Mouse (Mus musculus) regulatory T cell (primary cell): ENCODE results near the gene Trit1.

ENCODE experiments used
- in situ Hi-C: fragments of 300-600 bp; cut with MboI, MseI; formaldehyde crosslinking; loops from one replicate; pipeline ENCODE4 v1.15.1; 2025; ENCODE audit warnings: high pct_unique_total_duplicates

The Trit1 gene

DNA sequence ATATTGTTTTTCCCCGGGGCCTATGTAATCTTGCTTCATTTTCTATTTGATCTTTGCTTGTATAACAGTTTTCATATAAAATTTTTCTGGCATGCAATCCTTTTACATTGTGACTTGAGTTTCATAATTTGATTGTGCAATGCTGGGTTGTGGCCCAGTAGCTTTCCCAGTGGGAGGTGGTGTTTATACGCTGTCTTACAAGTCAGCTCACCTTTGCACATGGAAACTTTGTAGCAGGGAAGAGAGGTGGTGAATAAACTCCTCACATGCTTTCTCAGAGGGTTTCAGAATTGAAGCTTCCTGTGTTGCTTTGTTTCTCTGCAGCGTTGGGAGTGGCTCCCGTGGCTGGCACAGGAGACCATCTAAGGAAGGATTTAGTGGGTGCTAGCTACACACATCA lies 28.4 kb downstream of the Trit1 start:
- in situ Hi-C loops, result no loop called here

DNA sequence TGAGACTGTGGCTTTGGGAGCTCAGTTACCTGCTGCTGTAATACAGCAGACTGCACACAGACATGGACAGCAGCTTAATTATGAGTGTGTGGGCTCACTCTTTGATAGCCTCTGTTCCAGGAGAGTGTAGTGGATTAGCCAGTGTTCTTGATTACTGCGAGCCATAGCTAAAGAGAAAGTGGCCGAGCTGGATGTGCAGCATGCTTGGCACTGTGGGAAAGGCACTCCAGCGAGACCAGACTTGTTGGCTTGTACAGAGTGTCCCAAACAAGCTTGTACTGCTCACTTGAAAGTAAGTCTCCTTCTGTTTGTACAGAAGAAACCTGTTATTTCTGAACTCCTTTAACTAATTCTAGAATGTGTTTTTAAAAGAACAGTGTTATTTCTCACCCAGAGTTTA lies 29.9 kb downstream of the Trit1 start:
- in situ Hi-C loops, result no loop called here

DNA sequence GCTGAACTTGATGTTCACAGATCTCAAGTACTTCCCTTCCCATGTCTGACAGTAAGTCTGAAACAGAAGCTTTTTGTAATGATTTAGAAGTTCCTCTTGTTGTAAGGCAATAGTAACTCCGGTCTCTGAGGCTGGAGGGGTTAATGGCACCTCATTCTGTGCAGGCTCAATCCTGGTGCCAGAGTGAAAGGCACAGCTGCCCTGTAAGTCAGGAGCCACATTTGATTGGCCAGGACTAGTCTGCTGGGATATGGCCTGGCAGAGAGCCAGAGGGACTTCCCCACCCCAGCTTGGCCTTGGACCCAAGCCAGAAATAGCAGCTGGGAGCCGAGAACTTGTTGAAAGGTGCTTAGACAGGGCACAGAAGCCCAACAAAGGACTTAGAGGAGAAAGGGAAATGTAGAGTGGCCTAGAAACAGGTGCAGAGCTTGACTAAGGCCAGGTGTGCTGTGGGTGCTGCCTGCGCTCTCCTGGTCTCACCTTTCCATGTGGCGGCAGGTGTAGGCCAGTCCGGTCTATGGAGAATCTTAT lies 34.3 kb downstream of the Trit1 start:
- in situ Hi-C loops, result no loop called here

DNA sequence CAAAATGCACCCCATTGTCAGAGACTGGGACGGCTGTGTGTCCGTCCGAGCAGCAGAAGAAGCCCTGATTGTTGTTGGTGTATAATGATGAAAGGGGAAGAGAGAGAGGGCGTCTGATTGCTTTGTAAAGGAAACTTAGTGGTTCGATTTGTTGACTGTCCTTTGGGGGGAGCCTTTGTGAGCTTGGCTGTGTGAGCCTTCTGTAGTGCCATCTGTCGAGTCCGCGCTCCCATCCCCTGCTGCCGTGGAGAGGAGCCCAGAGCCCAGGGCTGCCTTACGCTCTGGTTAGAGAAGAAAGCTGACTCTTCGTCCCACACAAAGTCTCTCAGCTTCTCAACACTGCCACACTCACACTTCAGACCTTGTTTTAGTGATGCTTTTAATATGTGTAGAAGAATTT lies 36.8 kb downstream of the Trit1 start:
- in situ Hi-C loops, result no loop called here

DNA sequence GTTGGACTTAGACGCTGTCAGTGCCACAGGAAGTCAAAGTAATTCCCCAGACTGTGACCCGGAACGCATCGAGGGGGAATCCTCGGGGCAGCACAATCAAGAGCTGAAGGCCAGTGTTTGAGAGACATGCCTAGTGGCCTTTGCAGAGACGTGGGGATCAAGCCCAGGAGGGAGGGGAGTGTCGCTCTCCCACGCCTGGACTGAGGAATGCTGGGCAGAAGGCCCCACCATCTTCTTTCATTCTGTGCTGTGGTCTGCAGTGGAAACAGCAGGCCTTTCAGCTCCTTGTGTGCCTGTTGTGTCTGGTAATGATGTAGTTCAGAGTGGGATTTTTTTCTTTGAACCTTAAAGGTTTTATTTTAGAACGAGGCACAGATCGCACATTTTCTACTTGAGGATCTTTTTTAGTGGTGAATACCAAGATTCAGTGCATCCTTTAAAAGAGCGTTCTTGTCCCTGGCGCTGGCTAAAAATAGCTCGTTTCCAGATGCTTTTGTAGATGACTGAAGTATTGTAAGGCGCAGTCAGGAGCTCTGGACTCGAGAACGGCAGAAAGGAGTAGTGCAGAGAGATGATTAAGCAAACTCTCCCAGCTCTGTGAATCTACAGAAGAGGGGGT lies 37.9 kb downstream of the Trit1 start:
- in situ Hi-C loops, result no loop called here

DNA sequence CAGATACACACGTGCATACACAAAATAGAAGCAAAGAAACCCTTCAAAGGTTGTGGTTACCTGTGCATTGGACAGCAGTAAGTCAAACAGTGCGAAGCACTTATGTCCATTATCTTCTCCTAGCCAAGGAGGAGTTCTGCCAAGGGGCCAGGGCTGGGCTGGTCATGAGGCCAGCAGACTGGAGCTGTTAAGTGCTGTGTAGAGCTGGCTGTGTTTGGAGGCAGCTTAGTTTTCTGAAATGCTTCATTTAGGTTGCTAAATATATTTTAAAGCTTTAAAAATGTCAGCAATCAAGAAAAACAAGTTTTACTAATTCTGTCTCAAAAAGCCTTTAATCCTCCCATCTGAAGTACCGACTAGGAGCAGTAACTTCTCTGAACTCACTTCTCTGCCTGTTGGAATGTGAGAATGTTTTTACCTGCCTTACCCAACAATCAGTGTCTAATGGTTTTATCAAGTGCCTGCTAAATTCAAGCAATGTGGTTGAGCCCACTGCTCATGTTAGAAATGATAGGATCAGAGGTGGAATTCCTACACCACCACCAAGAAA lies 40.2 kb downstream of the Trit1 start:
- in situ Hi-C loops, result no loop called here

DNA sequence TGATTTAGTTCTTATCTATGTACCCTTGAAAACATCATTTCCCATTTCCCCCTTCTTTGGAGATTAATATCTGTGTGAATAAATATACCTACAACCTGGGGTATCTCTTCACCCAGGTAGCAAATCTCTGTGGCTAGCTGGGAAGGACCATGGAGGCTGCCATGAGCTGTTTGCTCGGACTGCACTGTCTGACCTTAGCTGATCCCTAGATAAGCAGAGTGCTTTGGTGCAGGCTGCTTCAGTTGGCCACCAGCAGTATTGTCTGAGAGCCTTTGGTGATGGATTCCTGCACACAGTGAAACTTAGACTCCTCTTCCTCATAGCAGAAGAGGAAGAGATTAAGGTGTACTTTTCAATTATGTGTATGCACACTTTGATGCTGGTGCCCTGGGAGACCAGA lies 41.6 kb downstream of the Trit1 start:
- in situ Hi-C loops, result no loop called here

DNA sequence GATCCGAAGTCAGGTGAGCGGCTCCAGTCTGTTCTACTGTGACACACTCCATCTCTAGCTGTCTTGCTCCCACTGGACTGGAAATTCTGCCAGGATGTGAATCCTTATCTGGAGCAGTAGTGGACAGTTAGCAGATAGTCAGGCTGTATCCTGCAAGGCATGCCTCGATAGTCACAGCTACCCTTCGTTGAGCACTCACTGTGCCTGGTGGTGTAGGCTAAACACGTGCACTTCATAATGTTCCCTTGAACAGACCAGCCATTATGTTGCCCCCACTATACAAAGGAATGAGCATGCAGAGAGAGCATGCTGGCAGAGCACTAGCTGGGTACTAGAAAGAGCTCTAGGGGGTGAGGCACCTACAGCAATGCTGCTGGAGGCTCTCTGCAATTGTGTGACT lies 45.3 kb downstream of the Trit1 start:
- in situ Hi-C loops, result no loop called here

DNA sequence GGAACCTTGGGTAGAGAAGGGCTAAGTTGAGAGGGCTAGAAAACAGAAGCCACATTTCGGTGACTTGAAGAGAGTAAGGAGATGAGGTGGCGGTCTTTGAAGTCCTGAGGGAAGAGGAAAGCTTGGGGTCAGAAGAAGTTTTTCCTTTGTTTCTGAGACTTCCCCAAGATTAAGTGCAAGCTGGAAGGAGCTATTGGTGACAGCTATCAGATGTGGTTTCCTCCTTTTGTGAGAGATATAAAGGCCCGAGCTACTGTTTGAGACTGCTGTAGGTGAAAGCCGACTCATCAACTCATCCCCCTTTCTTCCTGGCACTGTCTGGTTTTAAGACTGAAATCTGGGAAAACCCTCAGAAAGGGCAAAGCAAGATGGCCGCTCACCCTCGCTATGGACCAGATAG lies 52.2 kb downstream of the Trit1 start:
- in situ Hi-C loops, result no loop called here

DNA sequence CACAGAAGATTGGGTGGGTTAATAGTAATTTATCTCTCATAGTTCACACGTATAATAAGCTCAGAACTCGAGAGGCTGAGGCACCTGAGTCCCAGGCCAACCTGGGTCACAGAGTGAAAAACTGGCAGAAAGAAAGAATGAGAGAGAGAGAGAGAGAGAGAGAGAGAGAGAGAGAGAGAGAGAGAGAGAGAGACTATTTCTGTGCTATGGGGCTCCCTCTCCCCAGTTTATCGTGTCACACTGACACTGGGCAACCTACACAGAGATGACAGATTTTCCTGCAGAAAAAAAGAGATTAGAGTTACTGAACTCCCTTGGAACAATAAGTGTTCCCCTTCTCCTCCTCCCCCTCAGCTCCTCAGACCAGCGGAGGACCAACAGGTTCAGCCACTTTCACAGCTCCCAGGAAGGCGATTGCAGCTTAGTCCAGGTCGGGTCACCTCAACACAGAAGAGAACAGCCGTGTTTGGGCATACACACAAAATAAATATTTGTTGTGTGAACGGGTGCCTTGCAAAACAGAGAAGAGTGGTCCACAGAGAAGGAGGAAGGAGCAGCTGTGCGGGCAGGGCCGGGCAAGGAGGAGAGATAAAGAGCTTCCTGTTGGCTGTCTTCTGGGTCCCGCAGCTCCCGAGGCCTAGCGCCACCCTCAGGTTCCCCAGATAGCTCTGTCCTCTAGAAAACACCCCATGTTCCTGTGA lies 55.0 kb downstream of the Trit1 start:
- in situ Hi-C loops, result no loop called here

DNA sequence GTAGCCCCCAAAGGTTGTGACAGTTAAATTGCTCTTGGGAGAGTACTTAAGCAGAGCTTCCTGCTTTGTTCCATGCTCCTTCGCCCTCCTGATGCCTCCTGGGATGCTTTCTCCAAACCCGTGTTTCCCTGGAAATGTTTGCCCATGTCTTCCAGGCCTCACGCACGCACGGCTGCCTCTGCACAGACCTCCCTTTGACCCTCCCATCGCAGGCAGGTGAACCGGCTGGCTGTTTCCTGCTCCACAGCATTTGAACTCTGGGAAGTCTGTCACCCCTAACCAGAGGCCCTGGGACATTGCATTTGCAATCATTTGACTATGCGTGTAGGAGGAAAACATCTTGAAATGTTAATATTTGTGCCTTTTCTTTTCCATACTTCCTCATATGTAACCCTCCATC lies 60.5 kb downstream of the Trit1 start:
- in situ Hi-C loops, result no loop called here

DNA sequence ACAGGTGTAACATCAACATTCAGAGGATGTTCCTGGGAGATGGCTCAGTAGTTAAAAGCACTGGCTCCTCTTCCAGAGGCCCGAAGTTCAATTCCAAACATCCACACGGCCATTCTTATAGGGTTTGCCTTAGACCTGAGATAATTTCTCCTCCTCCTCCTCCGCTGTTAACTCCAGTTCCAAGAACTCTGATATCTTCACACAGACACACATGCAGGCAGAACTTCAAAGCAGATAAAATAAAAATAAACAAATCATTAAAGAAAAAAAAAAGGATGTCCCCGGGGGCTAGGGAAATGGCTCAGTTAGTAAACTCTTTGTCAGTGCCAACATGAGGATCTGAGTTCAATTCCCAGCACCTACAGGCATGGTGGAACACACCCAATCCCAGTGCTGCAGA lies 61.8 kb downstream of the Trit1 start:
- in situ Hi-C loops, result no loop called here

DNA sequence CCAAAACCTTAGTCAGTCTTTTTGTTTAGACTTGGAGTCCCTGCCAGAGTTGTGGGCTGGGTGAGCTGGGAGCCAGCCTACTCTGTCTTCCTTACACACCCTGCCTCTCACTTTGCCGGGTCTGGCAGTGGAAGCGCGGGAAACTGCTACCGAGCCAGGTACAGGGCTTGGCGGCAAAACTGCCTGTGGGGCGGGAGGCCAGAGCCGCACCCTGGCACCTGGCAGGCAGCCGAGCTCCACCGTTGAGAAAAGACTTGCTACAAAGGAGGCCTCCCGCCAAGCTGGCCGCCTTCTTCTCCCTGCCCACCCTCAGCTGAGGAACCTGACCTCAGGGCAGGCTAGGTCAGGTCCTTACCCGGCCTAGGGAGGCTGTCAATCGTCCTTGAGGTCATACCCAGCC lies 64.4 kb downstream of the Trit1 start:
- in situ Hi-C loops, result loop anchor here (5.0 kb wide), 3 partner anchors 83 to 273 kb away; partner anchors contain the start of gene Mycl

DNA sequence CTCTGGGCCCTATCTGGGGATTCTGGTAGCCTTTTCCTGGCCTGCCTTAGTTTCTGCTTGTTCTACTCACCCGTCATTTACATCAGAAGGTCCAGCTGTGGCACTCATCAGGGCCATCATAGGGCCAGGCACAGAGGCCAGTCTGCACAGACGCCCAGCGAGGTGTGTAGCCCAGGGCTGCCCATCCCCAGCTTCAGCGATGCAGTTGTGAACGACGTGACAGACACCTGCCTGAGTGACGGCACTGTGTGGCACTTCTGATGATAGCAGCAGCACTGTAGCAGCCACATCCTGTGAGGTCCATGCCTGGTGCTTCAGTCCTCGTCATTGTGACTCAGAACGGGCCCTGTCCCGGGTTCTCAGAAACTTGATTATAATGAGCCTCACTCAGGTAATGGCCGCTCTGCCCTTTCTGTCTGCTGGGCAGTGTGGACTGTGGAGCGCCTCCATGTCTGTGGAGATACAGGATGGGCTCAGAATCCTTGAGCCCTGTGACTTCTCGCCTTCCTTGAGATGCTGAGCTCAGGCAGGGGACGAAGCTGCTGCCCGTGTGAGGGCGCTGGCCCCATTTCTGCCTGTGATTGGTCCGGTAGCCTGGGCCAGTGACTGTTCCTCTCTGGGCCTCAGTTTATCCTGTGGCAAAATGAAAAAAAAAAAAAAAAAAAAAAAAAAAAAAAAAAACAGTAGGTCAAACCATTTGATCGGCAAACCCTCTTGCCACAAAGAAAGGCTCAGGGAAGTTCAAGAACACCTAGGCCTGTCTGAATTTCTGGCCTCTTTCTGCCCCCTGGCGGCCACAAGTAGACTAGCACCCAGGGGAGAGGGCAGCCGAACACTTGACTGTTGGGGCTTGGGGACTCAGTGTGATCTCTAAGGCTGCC lies 66.1 kb downstream of the Trit1 start:
- in situ Hi-C loops, result loop anchor here (5.0 kb wide), 3 partner anchors 85 to 275 kb away; partner anchors contain the start of gene Mycl

DNA sequence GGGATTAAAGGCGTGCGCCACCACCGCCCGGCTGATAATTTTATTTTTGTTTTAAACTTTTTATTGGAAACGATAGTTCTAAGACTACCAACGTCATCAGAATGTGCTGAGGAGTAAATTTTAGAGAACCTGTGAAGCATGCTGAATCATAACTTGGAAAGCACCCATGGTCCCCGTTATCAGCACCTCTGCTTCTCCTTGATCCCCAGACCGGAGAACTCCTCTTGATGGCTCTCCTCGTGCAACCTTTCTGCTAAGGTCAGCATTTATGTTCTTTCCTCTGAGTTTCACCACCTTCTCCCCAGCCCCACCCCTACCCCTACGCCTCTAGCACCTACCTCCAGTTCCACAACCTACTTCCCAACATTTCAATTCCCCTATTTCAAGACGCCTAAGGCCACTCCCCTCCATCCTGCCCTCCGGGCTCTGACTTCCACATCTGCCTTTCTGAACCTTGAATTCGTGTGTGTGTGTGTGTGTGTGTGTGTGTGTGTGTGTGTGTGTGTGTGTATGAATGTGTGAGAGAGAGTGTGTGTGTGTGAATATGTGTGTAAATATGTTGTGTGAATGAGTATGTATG lies 67.0 kb downstream of the Trit1 start:
- in situ Hi-C loops, result loop anchor here (5.0 kb wide), 3 partner anchors 86 to 276 kb away; partner anchors contain the start of gene Mycl

DNA sequence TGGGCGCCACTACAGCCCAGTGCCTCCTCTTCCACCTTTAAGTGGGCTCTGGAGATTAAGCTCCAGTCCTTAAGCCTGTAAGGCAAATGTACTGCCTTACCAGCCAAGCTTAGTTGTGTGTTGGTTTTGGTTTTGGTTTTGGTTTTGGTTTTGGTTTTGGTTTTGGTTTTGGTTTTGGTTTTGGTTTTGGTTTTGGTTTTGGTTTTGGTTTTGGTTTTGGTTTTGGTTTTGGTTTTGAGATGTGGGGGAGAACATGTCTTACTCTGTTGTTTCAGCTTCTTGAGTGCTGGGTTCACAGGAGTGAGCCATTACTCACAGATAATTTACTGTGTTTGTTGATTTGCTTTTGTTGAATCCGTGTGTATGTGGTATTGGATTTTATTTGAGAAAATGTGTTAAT lies 68.9 kb downstream of the Trit1 start:
- in situ Hi-C loops, result no loop called here

DNA sequence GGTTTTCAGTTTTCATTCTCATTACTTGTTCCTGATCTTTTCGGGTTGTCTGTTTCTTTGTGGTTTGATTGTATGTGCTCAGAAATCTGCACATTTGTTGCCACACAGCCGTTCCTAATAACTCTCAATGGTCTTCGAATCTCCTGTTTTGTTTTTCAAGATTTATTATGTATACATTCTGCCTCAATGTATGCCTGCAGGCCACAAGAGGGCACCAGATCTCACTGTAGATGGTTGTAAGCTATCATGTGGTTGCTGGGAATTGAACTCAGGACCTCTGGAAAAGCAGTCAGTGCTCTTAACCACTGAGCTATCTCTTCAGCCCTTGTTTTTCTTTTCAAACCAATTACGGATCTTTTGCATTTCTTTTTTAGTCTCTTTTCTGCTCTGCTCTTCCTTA lies 70.0 kb downstream of the Trit1 start:
- in situ Hi-C loops, result no loop called here

DNA sequence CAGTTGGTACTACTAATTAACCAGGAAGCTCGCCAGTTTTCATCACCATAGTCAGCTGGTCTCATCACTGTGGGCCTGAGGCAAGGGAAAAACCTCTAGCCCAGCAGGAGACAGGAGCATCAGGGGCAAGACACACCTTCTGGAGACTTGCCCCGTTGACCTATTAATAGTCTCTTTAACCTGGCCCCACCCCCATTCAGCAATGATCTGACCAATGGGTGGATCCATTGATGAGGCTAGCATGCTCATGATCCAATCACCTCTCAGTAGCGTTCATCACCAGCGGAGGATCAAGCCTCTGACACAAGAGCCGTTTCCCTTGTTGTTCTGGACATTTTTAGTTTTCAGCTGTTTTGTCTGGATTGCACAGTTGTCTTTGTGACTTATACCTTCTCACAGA lies 76.2 kb downstream of the Trit1 start:
- in situ Hi-C loops, result no loop called here

DNA sequence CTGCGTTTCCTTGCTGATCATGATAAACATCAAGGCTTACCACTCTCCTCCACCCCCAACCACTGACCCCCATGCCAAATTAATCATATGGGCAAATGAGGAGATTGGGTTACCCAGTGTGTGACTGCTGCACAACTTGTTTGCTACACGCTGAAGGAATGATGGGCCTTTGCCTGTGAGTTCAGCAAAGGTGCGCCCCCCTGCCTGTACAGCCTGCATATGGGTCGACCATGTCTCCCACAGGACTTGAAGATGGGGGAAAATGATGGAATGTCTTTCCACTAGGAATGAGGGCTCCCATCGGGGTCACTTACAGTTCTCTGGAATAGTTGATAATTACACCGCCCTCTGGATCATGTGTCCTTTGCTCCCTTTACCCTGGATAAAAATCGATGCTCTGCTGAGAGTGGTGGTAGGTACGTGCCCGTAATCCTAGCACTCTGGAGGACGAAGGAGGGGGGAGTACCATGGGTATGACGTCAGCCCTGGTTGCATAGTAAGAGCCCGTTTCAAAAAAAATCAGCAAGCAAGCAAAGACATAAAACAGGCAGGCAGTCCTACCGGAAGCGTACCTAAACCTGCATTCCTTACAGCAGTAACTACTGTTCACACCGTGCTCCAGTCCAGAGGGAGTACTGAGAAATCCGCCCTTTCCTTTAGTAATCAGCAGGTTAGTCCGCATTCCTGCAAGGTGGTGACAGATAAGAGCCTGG lies 76.8 kb downstream of the Trit1 start:
- in situ Hi-C loops, result no loop called here

DNA sequence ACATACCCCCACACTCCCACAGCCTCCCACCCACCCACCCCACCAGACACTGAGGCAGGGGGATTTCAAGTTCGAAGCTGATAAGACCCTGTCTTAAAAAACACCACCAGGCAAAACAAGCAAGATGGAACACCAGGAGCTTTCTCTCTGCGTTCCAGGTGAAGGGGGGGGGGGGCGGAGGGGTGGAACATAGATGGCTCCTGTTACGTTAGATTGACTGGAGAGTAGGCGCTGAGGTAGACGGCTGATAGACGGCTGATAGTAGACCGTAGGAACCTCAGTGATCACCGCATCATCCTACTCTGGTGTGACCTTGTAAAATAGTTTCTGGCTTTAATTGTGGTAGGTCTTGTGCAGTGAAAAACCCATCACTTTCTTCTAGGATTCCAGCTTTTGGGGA lies 77.5 kb downstream of the Trit1 start:
- in situ Hi-C loops, result no loop called here
